Mouse (Mus musculus): ENCODE measurements around the gene Med27.

The Med27 gene

GRCm38 (mm10) chr2:29561468-29561867 lies 214.8 kb downstream of the Med27 start:
- DNase-seq (ENCODE audit: extremely low spot score, low spot score): no peak

- no peak for DNase-seq (ENCODE audit: extremely low spot score, low spot score)
Observed at GRCm38 (mm10) chr2:29563986-29564385, 217.4 kb downstream of the Med27 start.

GRCm38 (mm10) chr2:29565570-29566433 lies 219.2 kb downstream of the Med27 start:
- DNase-seq (ENCODE audit: extremely low spot score, low spot score): peak; percentile 27

GRCm38 (mm10) chr2:29571921-29572700 lies 225.5 kb downstream of the Med27 start:
- DNase-seq (ENCODE audit: extremely low spot score, low spot score): no peak

- peak; percentile 39 for DNase-seq (ENCODE audit: extremely low spot score, low spot score)
Observed at GRCm38 (mm10) chr2:29572811-29573427, 226.3 kb downstream of the Med27 start.

GRCm38 (mm10) chr2:29573591-29573990 lies 227.0 kb downstream of the Med27 start:
- DNase-seq (ENCODE audit: extremely low spot score, low spot score): peak; percentile 89

GRCm38 (mm10) chr2:29574187-29574586 lies 227.6 kb downstream of the Med27 start:
- DNase-seq (ENCODE audit: extremely low spot score, low spot score): peak; percentile 54

All from neural tube, embryonic 10.5 days (tissue).